Mouse (Mus musculus): Measurements from ENCODE around the gene Amer2.
A peak's percentile ranks its signal among the peaks of the same experiment; 100 is the strongest.
"Not testable (repeated sequence)": the region's sequence is repeated elsewhere in the genome, so short reads cannot be mapped to it uniquely, and the experiment has no call there.

Amer2 gene

DNA sequence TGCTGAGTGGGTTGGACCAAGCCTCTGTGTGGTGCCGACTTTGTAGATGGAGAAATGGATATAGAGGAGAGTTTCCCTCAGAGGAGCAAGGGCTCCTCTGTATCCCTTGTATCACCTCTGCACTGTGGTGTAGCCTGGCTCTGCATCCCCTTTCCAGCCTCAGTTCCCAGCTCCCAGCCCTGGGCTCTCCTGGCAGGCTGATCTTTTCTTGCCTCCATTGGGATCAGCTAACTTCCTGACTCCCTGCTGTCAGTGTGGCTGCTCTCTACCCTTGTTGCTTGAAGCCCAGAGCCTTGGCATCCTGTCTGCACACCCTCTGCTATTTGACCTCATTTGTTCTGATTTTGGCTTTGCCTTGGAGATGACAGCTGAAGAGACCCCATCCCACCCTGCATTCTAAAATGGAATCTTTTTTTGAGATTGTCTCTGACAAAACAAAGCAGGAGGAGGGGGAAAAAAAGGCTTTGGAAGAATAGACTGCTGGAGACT is at the start of gene Amer2:
Amer2 (plus strand) TSS at position 439 of the 489 bp plus-strand sequence.
- DNase-seq = no peak

DNA sequence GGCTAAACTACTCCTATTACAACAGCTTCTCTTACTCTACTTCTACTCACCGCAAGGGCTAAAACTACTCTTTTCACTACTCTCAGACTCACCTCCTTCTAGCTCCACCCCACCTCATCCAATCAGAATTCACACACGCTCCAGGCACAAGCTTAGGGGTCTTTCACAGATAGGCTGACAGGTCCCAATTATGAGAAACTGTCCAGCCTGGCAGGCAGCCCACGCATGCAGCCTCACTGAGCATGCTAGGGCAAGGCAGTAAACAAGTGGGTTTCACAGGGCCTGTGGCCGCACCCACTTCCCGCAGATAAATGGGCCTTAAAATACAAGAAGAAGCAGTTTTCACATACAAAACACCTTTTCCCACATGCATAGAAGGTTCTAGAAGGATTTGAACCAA is 33.1 kb upstream of the Amer2 start:
- DNase-seq = not testable (repeated sequence)

DNA sequence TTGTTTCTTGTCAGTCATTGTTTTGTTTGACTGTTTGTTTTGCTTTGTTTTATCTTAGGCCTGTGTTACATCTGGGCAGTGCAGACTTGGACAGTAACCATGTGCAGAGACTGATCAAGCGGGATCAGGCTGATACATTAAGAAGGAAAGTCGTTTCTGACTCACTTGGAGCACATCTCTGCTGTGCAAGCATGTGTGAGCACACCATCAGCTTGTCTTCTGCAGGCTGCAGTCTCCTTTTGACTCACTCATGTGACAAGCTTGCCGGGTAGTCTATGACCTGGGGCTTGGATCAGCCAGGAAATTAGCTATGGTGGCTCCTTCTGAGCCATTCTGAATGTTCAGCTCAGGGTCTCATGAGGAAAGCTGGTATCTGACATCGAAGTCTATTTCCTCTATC is 32.5 kb upstream of the Amer2 start:
- no peak for DNase-seq

DNA sequence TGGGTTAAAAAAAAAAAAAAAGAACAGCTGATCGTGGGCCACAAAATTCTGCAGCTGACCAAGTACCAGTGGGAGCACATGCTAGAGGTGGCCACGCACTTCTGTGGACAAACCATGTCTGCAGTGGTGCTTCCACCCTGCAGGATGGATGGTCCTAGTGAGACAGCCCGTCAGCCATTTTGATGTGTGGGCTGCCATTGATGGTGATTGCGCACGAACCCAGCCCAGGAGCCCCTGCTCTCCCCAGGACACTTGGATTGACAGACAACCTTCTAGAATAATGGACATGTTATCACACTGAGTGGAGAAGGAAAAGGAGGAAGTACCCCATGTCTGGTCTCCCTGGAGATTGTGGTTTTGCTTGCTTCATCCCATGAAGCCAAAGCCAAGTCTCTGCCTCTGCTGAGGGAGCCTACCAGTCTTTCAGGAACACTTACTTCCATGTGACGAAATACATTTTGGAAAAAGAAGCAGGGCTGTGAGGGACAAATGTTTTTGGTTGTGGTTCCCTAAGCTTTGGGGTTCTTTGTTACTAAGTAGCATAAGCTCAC is 27.7 kb upstream of the Amer2 start:
- DNase-seq = no peak

GRCm38 (mm10) chr14:60358347-60358746 is 14.7 kb upstream of the Amer2 start:
- no peak for DNase-seq

DNA sequence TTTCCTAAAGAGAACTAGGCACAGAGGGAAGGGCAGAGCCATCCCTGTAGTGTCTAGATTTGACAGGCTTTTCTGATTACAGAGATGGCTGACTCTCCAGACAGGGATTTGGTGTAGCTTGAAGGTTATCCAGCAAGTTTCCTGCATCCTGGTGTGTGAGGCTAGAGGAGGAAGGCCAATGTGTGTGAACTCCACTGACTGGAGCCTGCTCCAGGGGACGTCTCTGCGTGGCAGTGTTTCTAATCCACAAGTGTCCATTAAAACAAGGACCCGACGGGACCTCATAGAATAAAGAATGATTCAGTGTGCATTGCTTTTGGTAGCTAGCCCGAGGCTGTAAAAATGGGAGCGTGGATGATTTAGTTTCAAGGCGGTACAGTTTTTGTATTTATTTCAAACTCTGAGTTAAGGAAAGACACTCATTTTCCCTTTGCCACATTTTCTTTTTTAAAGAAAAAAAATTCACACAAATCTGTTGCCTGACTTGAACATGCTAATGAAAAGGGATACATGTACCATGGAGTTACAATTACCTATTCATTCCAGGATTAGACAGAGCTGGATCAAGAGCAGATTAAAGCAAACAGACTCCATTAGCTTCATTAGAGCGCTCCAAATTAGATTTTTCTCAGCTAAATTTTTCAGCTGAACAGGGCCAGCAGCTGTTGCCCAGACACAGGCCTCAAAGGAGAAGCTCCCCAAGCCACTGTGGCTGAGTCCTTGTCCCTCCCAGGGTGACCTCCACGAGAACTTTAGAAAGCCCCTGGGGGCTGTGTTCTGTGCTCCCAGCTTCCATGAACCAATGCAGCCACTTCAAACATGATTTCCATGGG is 11.5 kb upstream of the Amer2 start:
- no peak for DNase-seq

DNA sequence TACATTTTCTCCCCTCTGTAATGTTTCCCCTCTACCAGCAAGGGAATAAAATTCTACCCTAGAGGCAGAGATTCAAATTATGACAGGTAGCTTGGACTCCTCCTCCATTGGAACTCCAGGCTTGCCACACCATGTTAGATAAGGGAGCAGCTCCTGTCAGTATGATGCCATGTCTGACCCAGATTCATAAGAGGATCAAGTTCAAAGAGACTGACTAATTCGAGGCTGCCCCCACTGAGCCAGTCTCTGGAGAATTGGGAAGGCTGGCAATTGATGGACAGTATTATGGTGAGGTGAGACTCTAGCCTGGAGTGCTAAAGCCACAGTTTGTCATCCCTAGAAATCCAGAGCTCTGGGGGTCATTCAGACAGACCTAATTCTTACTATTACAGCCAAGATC is 6.3 kb upstream of the Amer2 start:
- DNase-seq = no peak

GRCm38 (mm10) chr14:60368769-60369666 is 4.0 kb upstream of the Amer2 start:
- DNase-seq = no peak

DNA sequence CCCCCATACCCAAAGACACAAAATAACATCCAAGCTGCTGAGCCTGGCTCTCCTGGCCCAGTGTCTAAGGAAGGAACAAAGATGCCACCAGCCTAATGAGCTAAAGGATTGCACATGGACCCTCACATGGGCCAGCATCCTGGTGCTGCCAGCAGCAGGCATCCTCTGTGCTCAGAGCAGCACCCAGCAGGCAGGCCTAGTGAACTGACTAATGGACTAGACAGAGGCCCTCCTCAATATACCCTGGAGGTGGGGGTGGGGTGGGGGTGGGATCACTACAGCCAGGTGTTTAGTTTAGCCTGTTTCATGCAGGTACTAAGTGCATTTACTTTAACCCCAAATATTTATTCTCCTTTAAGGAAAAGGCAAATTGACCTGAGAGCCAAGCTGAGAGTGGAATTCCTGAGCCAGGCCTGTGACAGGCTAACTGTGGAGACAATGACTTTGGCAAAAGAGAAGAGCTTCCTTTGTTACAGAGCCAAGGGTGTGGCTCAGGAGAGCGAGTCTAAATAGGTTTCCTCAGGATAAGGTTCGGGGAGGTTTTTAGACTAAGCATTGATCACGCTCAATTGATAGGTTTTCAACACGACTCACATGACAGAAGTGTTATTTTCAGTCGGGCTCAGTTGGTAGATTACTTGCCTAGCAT is 3.3 kb upstream of the Amer2 start:
- DNase-seq = no peak

DNA sequence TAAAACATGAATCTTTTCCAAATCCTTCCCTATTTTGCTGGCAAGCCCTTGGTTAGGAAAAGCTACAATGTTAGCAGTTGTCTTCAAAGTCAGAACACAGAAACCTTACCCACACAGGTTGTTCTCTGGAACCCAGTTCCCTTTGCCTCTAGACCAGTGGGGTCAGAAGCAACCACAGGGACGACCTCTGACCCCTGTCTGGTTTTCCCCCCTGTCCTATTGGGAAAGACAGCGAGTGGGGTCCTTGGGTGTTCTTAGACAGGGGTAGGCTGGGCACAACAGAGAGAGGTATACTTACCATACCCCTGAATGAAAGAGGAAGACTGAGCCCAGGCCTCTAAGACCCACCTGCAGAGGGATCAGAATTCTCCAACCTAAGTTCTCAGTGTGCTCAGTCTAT is 4.0 kb downstream of the Amer2 start:
- no peak for DNase-seq

GRCm38 (mm10) chr14:60377546-60377945 is 4.5 kb downstream of the Amer2 start:
- DNase-seq = no peak

GRCm38 (mm10) chr14:60378057-60378565 is 5.1 kb downstream of the Amer2 start:
- peak; percentile 40 for DNase-seq

DNA sequence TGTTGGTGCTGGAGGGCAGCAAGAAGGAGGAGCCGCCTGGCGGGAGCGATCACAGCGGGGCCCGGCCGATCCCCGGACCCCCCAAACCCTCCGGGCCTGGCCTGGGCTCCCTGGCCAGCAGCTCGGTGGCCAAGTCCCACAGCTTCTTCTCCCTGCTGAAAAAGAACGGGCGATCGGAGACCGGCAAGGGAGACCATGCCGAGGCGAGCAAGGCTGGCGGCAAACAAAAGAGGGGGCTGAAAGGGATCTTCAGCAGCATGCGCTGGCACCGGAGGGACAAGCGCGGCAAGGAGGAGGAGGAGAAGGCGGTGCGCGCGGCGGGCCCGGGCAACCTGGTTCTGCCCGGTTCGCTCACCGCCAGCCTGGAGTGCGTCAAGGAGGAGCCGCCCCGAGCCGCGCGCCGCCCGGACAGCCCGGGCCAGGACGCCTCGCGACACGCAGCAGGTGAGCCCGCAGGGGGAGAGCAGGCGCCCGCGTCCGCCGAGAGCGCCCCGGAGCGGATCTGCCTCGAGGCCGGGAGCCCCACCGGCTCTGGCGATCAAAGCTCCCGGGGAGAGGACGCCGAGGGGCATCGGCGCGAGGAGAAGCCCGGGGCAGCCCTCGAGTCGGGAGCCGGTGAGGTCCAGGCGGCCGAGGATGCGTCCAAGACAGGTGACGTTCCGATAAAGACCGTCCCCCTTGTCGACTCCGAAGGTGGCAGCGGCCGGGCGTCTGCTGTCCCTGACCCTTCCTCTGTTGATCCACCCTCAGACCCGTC is 5.7 kb downstream of the Amer2 start:
- peak; percentile 42 for DNase-seq

GRCm38 (mm10) chr14:60379323-60379957 is 6.4 kb downstream of the Amer2 start:
- no peak for DNase-seq

GRCm38 (mm10) chr14:60379958-60380330 is 6.9 kb downstream of the Amer2 start:
- DNase-seq = no peak

DNA sequence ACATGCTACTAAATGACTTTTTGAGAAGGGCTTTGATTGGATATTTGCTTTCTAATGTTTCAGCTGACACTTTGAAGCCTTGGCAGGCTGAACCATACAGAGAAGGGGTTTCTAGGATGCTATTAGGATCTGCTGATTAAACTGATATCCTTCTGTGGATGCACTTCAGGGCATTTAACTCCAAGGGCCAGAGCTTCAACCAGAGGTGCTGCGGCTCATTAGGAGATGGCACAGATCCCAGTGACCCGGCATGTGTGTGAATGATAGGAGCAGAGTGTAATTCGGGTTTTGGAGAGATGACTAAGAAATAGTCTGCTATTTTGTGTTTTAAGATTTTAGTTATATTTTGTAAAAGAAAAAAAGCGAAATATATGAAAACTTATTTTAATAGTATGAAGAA is 8.6 kb downstream of the Amer2 start:
- DNase-seq = no peak

DNA sequence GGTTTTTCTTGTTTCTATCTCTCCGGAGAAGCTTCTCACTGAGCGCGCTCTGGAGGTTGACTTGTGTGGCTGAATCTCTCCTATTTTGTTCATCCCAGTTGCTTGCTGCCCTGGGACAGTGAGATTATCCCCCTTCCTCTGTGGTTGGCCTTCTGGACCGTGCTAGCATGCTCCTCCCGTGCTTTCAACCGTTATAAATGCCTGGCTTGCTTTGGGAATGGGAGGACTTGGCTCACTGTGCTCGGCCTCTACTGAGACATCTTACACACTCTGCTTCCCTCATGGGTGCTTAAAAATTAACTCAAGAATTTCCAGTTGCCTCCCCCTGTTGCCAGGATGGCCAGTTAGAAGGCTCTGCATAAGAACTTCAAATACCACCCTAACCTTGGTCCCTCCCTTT is 10.8 kb downstream of the Amer2 start:
- no peak for DNase-seq

DNA sequence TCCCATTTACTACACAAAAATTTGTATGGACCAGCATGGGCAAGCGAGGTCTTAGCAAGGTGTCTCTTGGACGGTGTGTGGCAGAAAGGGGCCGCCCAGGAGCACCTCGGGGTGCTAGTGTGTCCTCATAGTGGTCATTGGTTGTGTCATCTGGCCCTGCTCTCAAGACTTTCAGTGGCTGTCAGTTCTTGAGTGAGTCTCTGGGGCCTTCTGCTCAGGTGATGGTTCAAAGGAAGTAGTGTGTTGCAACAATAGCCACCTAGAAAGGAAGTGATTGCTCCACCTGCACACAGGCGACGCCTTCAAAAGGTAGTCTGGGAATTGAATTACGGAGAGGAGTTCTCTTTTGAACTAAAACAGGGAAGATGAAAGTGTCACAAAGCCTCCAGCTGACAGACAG is 11.2 kb downstream of the Amer2 start:
- DNase-seq = no peak

DNA sequence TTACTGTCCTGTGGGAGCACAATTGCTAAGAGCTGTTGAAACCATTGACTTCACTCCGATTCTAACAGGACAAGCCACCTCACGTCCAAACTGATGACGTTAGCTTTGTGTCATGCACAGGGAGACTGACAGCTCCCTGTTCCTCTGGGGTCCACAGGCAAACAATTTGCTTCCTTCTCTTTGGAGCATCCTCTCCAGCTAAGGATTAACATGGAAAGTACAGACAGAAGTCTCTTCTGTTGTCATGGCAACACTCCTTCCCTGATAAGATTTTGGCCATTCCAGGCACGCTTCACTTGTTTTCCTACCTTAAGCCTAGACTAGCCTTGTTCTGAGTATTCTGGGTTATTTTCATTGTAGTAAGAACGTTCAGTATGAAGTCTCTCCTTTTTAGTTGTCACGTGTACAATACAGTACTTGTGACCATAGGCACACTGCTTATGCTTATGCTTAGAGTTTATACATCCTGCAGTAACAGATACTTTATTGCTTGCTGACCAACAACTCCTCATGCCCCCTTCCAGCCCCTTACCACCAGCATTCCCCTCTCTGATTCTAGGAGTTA is 12.1 kb downstream of the Amer2 start:
- DNase-seq = no peak

GRCm38 (mm10) chr14:60386591-60387501 is 13.8 kb downstream of the Amer2 start:
- no peak for DNase-seq

All from thymus, postnatal 4 days (tissue).